Mouse (Mus musculus): Measurements from ENCODE around the gene Atl3. TPM values are rescaled to one million over a fixed set of nuclear protein-coding genes. Genes with fewer than 3 reads are reported as not detected.

Atl3 gene
- polyA plus RNA-seq, 1 experiment from 2014 or later = 10.3 TPM

- H3K9me3 ChIP-seq (replicated peaks) = no peaks in the 10 kb centered on the region
- no peak overlapping the region for H3K4me2 ChIP-seq
- H3K4me1 ChIP-seq (replicated peaks) = no peaks in the 10 kb centered on the region
- H3K36me3 ChIP-seq = peaks cover 48% of the 10 kb centered on the region
- ATAC-seq (ENCODE audit: insufficient number of reproducible peaks, low FRiP score) = no peak
- no peak overlapping the region for H3K9ac ChIP-seq
- no peaks in the 10 kb centered on the region for H3K27me3 ChIP-seq (replicated peaks)
- H3K4me3 ChIP-seq = no peak overlapping the region
- 87% methylated on average over 5 of the region's 5 CpGs for WGBS
- H3K27ac ChIP-seq (ENCODE audit: poor library complexity, severe bottlenecking) = no peak overlapping the region
Measured at GRCm38 (mm10) chr19:7533891-7534290, 40.1 kb downstream of the Atl3 start.

- Histone ChIP-seq H3K4me3 (no peak overlapping the region), H3K27me3 (replicated peaks) (no peaks in the 10 kb centered on the region), H3K9ac (no peak overlapping the region), H3K9me3 (replicated peaks) (no peaks in the 10 kb centered on the region; the same call in 1 of the 2 replicates), H3K4me2 (no peak overlapping the region), H3K4me1 (replicated peaks) (peaks cover 34% of the 10 kb centered on the region), H3K27ac (ENCODE audit: poor library complexity, severe bottlenecking) (no peak overlapping the region), H3K36me3 (no peaks in the 10 kb centered on the region)
- ATAC-seq (ENCODE audit: insufficient number of reproducible peaks, low FRiP score) = no peak
- WGBS = 85% methylated on average over 3 of the region's 3 CpGs
Measured at GRCm38 (mm10) chr19:7548924-7549323, 55.1 kb downstream of the Atl3 start.

- no peaks in the 10 kb centered on the region for H3K9me3 ChIP-seq (replicated peaks)
- no peak overlapping the region for H3K9ac ChIP-seq
- no peaks in the 10 kb centered on the region for H3K36me3 ChIP-seq
- peaks cover 34% of the 10 kb centered on the region for H3K4me1 ChIP-seq (replicated peaks)
- no peaks in the 10 kb centered on the region for H3K27me3 ChIP-seq (replicated peaks)
- ATAC-seq (ENCODE audit: insufficient number of reproducible peaks, low FRiP score) = peak; percentile 72
- H3K27ac ChIP-seq (ENCODE audit: poor library complexity, severe bottlenecking) = peak overlapping the region; percentile 75
- no peak overlapping the region for H3K4me3 ChIP-seq
- 24% methylated on average over 4 of the region's 4 CpGs for WGBS
- H3K4me2 ChIP-seq = no peak overlapping the region
Measured at GRCm38 (mm10) chr19:7551550-7552300, 57.9 kb downstream of the Atl3 start.

GRCm38 (mm10) chr19:7552301-7552673 is 58.4 kb downstream of the Atl3 start:
- H3K4me2 ChIP-seq = peak overlapping the region; percentile 7; the same call in 1 of the 2 replicates
- no peaks in the 10 kb centered on the region for H3K27me3 ChIP-seq (replicated peaks)
- WGBS = 19% methylated on average over 2 of the region's 2 CpGs
- no peaks in the 10 kb centered on the region for H3K36me3 ChIP-seq
- H3K9me3 ChIP-seq (replicated peaks) = no peaks in the 10 kb centered on the region
- H3K9ac ChIP-seq = no peak overlapping the region
- H3K4me1 ChIP-seq (replicated peaks) = peaks cover 34% of the 10 kb centered on the region
- H3K4me3 ChIP-seq = no peak overlapping the region
- H3K27ac ChIP-seq (ENCODE audit: poor library complexity, severe bottlenecking) = peak overlapping the region; percentile 75
- ATAC-seq (ENCODE audit: insufficient number of reproducible peaks, low FRiP score) = peak; percentile 40; the same call in 1 of the 2 replicates

GRCm38 (mm10) chr19:7553441-7553840 is 59.6 kb downstream of the Atl3 start:
- Histone ChIP-seq H3K4me2 (no peak overlapping the region), H3K27ac (ENCODE audit: poor library complexity, severe bottlenecking) (no peak overlapping the region), H3K4me1 (replicated peaks) (peaks cover 34% of the 10 kb centered on the region), H3K9ac (no peak overlapping the region), H3K9me3 (replicated peaks) (no peaks in the 10 kb centered on the region), H3K4me3 (no peak overlapping the region), H3K27me3 (replicated peaks) (no peaks in the 10 kb centered on the region), H3K36me3 (no peaks in the 10 kb centered on the region)
- ATAC-seq (ENCODE audit: insufficient number of reproducible peaks, low FRiP score) = no peak

GRCm38 (mm10) chr19:7554881-7555280 is 61.0 kb downstream of the Atl3 start:
- 65% methylated on average over 4 of the region's 4 CpGs for WGBS
- Histone ChIP-seq H3K27me3 (replicated peaks) (no peaks in the 10 kb centered on the region), H3K9me3 (replicated peaks) (no peaks in the 10 kb centered on the region), H3K4me3 (no peak overlapping the region), H3K27ac (ENCODE audit: poor library complexity, severe bottlenecking) (no peak overlapping the region), H3K4me1 (replicated peaks) (peaks cover 44% of the 10 kb centered on the region), H3K9ac (no peak overlapping the region), H3K36me3 (peaks cover 7% of the 10 kb centered on the region), H3K4me2 (no peak overlapping the region)
- no peak for ATAC-seq (ENCODE audit: insufficient number of reproducible peaks, low FRiP score)

- H3K27ac ChIP-seq (ENCODE audit: poor library complexity, severe bottlenecking) = no peak overlapping the region
- H3K36me3 ChIP-seq = peaks cover 8% of the 10 kb centered on the region
- WGBS = 90% methylated on average over 1 of the region's 1 CpGs
- ATAC-seq (ENCODE audit: insufficient number of reproducible peaks, low FRiP score) = no peak
- no peaks in the 10 kb centered on the region for H3K9me3 ChIP-seq (replicated peaks)
- H3K4me3 ChIP-seq = no peak overlapping the region
- no peak overlapping the region for H3K9ac ChIP-seq
- peaks cover 45% of the 10 kb centered on the region for H3K4me1 ChIP-seq (replicated peaks)
- no peaks in the 10 kb centered on the region for H3K27me3 ChIP-seq (replicated peaks)
- no peak overlapping the region for H3K4me2 ChIP-seq
Measured at GRCm38 (mm10) chr19:7556641-7557040, 62.8 kb downstream of the Atl3 start.

GRCm38 (mm10) chr19:7557328-7557822 is 63.5 kb downstream of the Atl3 start, which contains the start of gene Pla2g16:
Pla2g16 (plus strand) TSS chr19:7557459.
- WGBS = under 1% methylated on average over 27 of the region's 27 CpGs
- Histone ChIP-seq H3K27me3 (replicated peaks) (no peaks in the 10 kb centered on the region), H3K4me3 (peak within 1 kb of the TSS; percentile 57), H3K4me1 (replicated peaks) (peaks cover 43% of the 10 kb centered on the region), H3K9ac (peak within 1 kb of the TSS; percentile 69), H3K4me2 (peak within 1 kb of the TSS; percentile 69), H3K36me3 (peaks cover 8% of the 10 kb centered on the region), H3K27ac (ENCODE audit: poor library complexity, severe bottlenecking) (peak within 1 kb of the TSS; percentile 46), H3K9me3 (replicated peaks) (no peaks in the 10 kb centered on the region)
- peak; percentile 89 for ATAC-seq (ENCODE audit: insufficient number of reproducible peaks, low FRiP score)

GRCm38 (mm10) chr19:7557844-7558243 is 64.0 kb downstream of the Atl3 start:
- Histone ChIP-seq H3K9ac (peak overlapping the region; percentile 69), H3K4me2 (peak overlapping the region; percentile 69), H3K4me1 (replicated peaks) (peaks cover 38% of the 10 kb centered on the region), H3K9me3 (replicated peaks) (no peaks in the 10 kb centered on the region), H3K4me3 (peak overlapping the region; percentile 57), H3K27me3 (replicated peaks) (no peaks in the 10 kb centered on the region), H3K36me3 (peaks cover 8% of the 10 kb centered on the region), H3K27ac (ENCODE audit: poor library complexity, severe bottlenecking) (peak overlapping the region; percentile 46; the same call in 1 of the 2 replicates)
- ATAC-seq (ENCODE audit: insufficient number of reproducible peaks, low FRiP score) = 0 out of 2 replicates have a peak, but pooled peaks have one; percentile 23
- 4% methylated on average over 4 of the region's 4 CpGs for WGBS

GRCm38 (mm10) chr19:7558675-7559074 is 64.8 kb downstream of the Atl3 start:
- WGBS = 70% methylated on average over 4 of the region's 4 CpGs
- peak overlapping the region; percentile 69 for H3K9ac ChIP-seq
- no peak overlapping the region for H3K27ac ChIP-seq (ENCODE audit: poor library complexity, severe bottlenecking)

GRCm38 (mm10) chr19:7559986-7560385 is 66.1 kb downstream of the Atl3 start:
- H3K9me3 ChIP-seq (replicated peaks) = no peaks in the 10 kb centered on the region
- peaks cover 8% of the 10 kb centered on the region for H3K36me3 ChIP-seq
- peaks cover 28% of the 10 kb centered on the region for H3K4me1 ChIP-seq (replicated peaks)
- H3K27ac ChIP-seq (ENCODE audit: poor library complexity, severe bottlenecking) = no peak overlapping the region
- H3K4me2 ChIP-seq = no peak overlapping the region
- no peak for ATAC-seq (ENCODE audit: insufficient number of reproducible peaks, low FRiP score)
- no peak overlapping the region for H3K9ac ChIP-seq
- H3K4me3 ChIP-seq = no peak overlapping the region
- no peaks in the 10 kb centered on the region for H3K27me3 ChIP-seq (replicated peaks)
- 36% methylated on average over 4 of the region's 4 CpGs for WGBS

More at GRCm38 (mm10) chr19:7558675-7559074, 64.8 kb downstream of the Atl3 start:
- ATAC-seq (ENCODE audit: insufficient number of reproducible peaks, low FRiP score) = no peak
- Histone ChIP-seq H3K4me2 (peak overlapping the region; percentile 69), H3K36me3 (peaks cover 8% of the 10 kb centered on the region), H3K4me1 (replicated peaks) (peaks cover 31% of the 10 kb centered on the region), H3K9me3 (replicated peaks) (no peaks in the 10 kb centered on the region), H3K4me3 (peak overlapping the region; percentile 57), H3K27me3 (replicated peaks) (no peaks in the 10 kb centered on the region)
